Mouse (Mus musculus) E14TG2a.4 (cell line): Measurements from ENCODE around the gene Tet2.

Source experiments
- H3K27me3 ChIP-seq: 2 replicates; pipeline ENCODE4 v1.6.1; 2014; ENCODE audit warnings: low read length, control low read depth; ENCODE audit not compliant: insufficient read depth
- H3K36me3 ChIP-seq: 2 replicates; pipeline ENCODE4 v1.6.1; 2014; ENCODE audit warnings: low read length, control low read depth; ENCODE audit not compliant: insufficient read depth
- H3K4me1 ChIP-seq: replicated peaks from 2 replicates; pipeline ENCODE4 v1.6.1; 2014; ENCODE audit warnings: low read depth, low read length, control low read depth
- H3K4me3 ChIP-seq: replicated peaks from 2 replicates; pipeline ENCODE4 v1.5.1; 2014; ENCODE audit warnings: mild to moderate bottlenecking, low read length
- H3K9me3 ChIP-seq: 2 replicates; pipeline ENCODE4 v1.6.1; 2014; ENCODE audit warnings: low read length, control low read depth
- CTCF ChIP-seq: conservative IDR thresholded peaks from 2 replicates; pipeline ENCODE4 v1.5.1; 2014; ENCODE audit warnings: low read length
- NANOG ChIP-seq: IDR thresholded peaks from 2 replicates; pipeline ENCODE4 v1.6.1; 2014; ENCODE audit warnings: borderline replicate concordance, low read length, mixed read lengths
- POU5F1 ChIP-seq: IDR thresholded peaks from 2 replicates; pipeline ENCODE4 v1.6.1; 2014; ENCODE audit warnings: low read length, borderline replicate concordance

Gene Tet2

GRCm38 (mm10) chr3:133509796-133510195, 35.1 kb downstream of the Tet2 start:
- TF ChIP-seq POU5F1 (no peak), CTCF (no peak), NANOG (no peak)
- Histone ChIP-seq H3K27me3 (no peaks in the 10 kb centered on the region), H3K36me3 (peaks cover 92% of the 10 kb centered on the region), H3K9me3 (no peaks in the 10 kb centered on the region), H3K4me1 (peaks cover 96% of the 10 kb centered on the region), H3K4me3 (no peak overlapping the region; the same call in 1 of the 2 replicates)

GRCm38 (mm10) chr3:133508881-133509280, 36.1 kb downstream of the Tet2 start:
- H3K27me3 ChIP-seq, result no peaks in the 10 kb centered on the region
- H3K36me3 ChIP-seq, result peaks cover 89% of the 10 kb centered on the region
- H3K4me3 ChIP-seq, result no peak overlapping the region
- H3K4me1 ChIP-seq, result peaks cover 87% of the 10 kb centered on the region
- TF ChIP-seq CTCF (no peak), NANOG (no peak), POU5F1 (no peak)
- H3K9me3 ChIP-seq, result no peaks in the 10 kb centered on the region

GRCm38 (mm10) chr3:133506289-133506954, 38.5 kb downstream of the Tet2 start:
- no peak overlapping the region; the same call in 1 of the 2 replicates for H3K4me3 ChIP-seq
- H3K36me3 ChIP-seq, result peaks cover 90% of the 10 kb centered on the region
- H3K9me3 ChIP-seq, result no peaks in the 10 kb centered on the region
- H3K4me1 ChIP-seq, result peaks cover 81% of the 10 kb centered on the region
- H3K27me3 ChIP-seq, result no peaks in the 10 kb centered on the region
- no peak for TF ChIP-seq CTCF
- no peak for TF ChIP-seq POU5F1
- TF ChIP-seq NANOG, result no peak

GRCm38 (mm10) chr3:133496953-133497352, 48.0 kb downstream of the Tet2 start:
- peaks cover 42% of the 10 kb centered on the region for H3K4me1 ChIP-seq
- no peak for TF ChIP-seq NANOG
- no peak for TF ChIP-seq POU5F1
- no peak for TF ChIP-seq CTCF
- peaks cover 47% of the 10 kb centered on the region for H3K36me3 ChIP-seq
- H3K27me3 ChIP-seq, result no peaks in the 10 kb centered on the region
- no peaks in the 10 kb centered on the region for H3K9me3 ChIP-seq
- no peak overlapping the region for H3K4me3 ChIP-seq

GRCm38 (mm10) chr3:133491370-133491769, 53.6 kb downstream of the Tet2 start:
- TF ChIP-seq NANOG (no peak), POU5F1 (no peak), CTCF (no peak)
- no peaks in the 10 kb centered on the region; the same call in 1 of the 2 replicates for H3K9me3 ChIP-seq
- peaks cover 58% of the 10 kb centered on the region for H3K36me3 ChIP-seq
- H3K4me3 ChIP-seq, result no peak overlapping the region
- H3K4me1 ChIP-seq, result peaks cover 18% of the 10 kb centered on the region
- no peaks in the 10 kb centered on the region for H3K27me3 ChIP-seq

- Histone ChIP-seq H3K27me3 (no peaks in the 10 kb centered on the region), H3K4me1 (peaks cover 35% of the 10 kb centered on the region)
- TF ChIP-seq CTCF, result no peak
- TF ChIP-seq POU5F1, result no peak
- no peak for TF ChIP-seq NANOG
Measured at GRCm38 (mm10) chr3:133488022-133488725, 56.8 kb downstream of the Tet2 start.

GRCm38 (mm10) chr3:133482887-133483286, 62.1 kb downstream of the Tet2 start:
- no peak for TF ChIP-seq CTCF

More at GRCm38 (mm10) chr3:133488022-133488725, 56.8 kb downstream of the Tet2 start:
- H3K36me3 ChIP-seq, result peaks cover 88% of the 10 kb centered on the region
- H3K9me3 ChIP-seq, result no peaks in the 10 kb centered on the region; the same call in 1 of the 2 replicates
- no peak overlapping the region for H3K4me3 ChIP-seq

GRCm38 (mm10) chr3:133478987-133479386, 66.0 kb downstream of the Tet2 start:
- Histone ChIP-seq H3K36me3 (peaks cover 94% of the 10 kb centered on the region), H3K4me1 (no peaks in the 10 kb centered on the region), H3K9me3 (no peaks in the 10 kb centered on the region), H3K27me3 (no peaks in the 10 kb centered on the region), H3K4me3 (no peak overlapping the region)
- TF ChIP-seq POU5F1 (no peak), CTCF (no peak), NANOG (no peak)

More at GRCm38 (mm10) chr3:133482887-133483286, 62.1 kb downstream of the Tet2 start:
- no peak overlapping the region for H3K4me3 ChIP-seq
- peaks cover 34% of the 10 kb centered on the region for H3K4me1 ChIP-seq
- H3K27me3 ChIP-seq, result no peaks in the 10 kb centered on the region
- H3K36me3 ChIP-seq, result peaks cover 99% of the 10 kb centered on the region
- H3K9me3 ChIP-seq, result no peaks in the 10 kb centered on the region
